Mouse (Mus musculus): ENCODE data around the gene Bola2.
A peak's percentile ranks its signal among the peaks of the same experiment; 100 is the strongest.
"Not testable (repeated sequence)": the region's sequence is repeated elsewhere in the genome, so short reads cannot be mapped to it uniquely, and the experiment has no call there.

Bola2 gene

GRCm38 (mm10) chr7:126688156-126688555, 7.0 kb upstream of the Bola2 start:
- DNase-seq (ENCODE audit: low read depth in 1 of 2, low spot score in 2 of 2) = not testable (repeated sequence)

- DNase-seq (ENCODE audit: low read depth in 1 of 2, low spot score in 2 of 2) = no peak
These were observed 6.2 kb upstream of the Bola2 start for GRCm38 (mm10) chr7:126689021-126689420.

GRCm38 (mm10) chr7:126690737-126691136, 4.5 kb upstream of the Bola2 start:
- no peak for DNase-seq (ENCODE audit: low read depth in 1 of 2, low spot score in 2 of 2)

GRCm38 (mm10) chr7:126691676-126692075, 3.5 kb upstream of the Bola2 start:
- no peak for DNase-seq (ENCODE audit: low read depth in 1 of 2, low spot score in 2 of 2)

- DNase-seq (ENCODE audit: low read depth in 1 of 2, low spot score in 2 of 2) = no peak
These were observed 2.8 kb upstream of the Bola2 start for GRCm38 (mm10) chr7:126692426-126692825.

- peak; percentile 59 to 78 for DNase-seq (ENCODE audit: low read depth in 1 of 2, low spot score in 2 of 2)
These were observed 1.9 kb upstream of the Bola2 start for GRCm38 (mm10) chr7:126693256-126693655.

GRCm38 (mm10) chr7:126693781-126694180, 1.4 kb upstream of the Bola2 start:
- DNase-seq (ENCODE audit: low read depth in 1 of 2, low spot score in 2 of 2) = no peak

- DNase-seq (ENCODE audit: low read depth in 1 of 2, low spot score in 2 of 2) = no peak
These were observed 655 bp upstream of the Bola2 start for GRCm38 (mm10) chr7:126694441-126695051.

GRCm38 (mm10) chr7:126695631-126696207, 518 bp downstream of the Bola2 start, which contains the start of gene Slx1b:
TSS of gene Slx1b (minus strand) at chr7:126695784.
- DNase-seq (ENCODE audit: low read depth in 1 of 2, low spot score in 2 of 2) = peak; percentile 86 to 92

- no peak for DNase-seq (ENCODE audit: low read depth in 1 of 2, low spot score in 2 of 2)
These were observed 1.1 kb downstream of the Bola2 start for GRCm38 (mm10) chr7:126696303-126696702.

GRCm38 (mm10) chr7:126696886-126697285, 1.7 kb downstream of the Bola2 start:
- no peak for DNase-seq (ENCODE audit: low read depth in 1 of 2, low spot score in 2 of 2)

GRCm38 (mm10) chr7:126697838-126698237, 2.6 kb downstream of the Bola2 start:
- no peak for DNase-seq (ENCODE audit: low read depth in 1 of 2, low spot score in 2 of 2)

- no peak for DNase-seq (ENCODE audit: low read depth in 1 of 2, low spot score in 2 of 2)
These were observed 5.1 kb downstream of the Bola2 start for GRCm38 (mm10) chr7:126700063-126701015.

- peak; percentile 73 to 89 for DNase-seq (ENCODE audit: low read depth in 1 of 2, low spot score in 2 of 2)
These were observed 5.9 kb downstream of the Bola2 start for GRCm38 (mm10) chr7:126701070-126701469.

- DNase-seq (ENCODE audit: low read depth in 1 of 2, low spot score in 2 of 2) = no peak
These were observed 6.6 kb downstream of the Bola2 start for GRCm38 (mm10) chr7:126701559-126702357.

- peak in 1 of 2 experiments; percentile 55 for DNase-seq (ENCODE audit: low read depth in 1 of 2, low spot score in 2 of 2)
These were observed 7.2 kb downstream of the Bola2 start for GRCm38 (mm10) chr7:126702358-126702757.

- DNase-seq (ENCODE audit: low read depth in 1 of 2, low spot score in 2 of 2) = no peak
These were observed 7.9 kb downstream of the Bola2 start for GRCm38 (mm10) chr7:126702861-126703756.

- DNase-seq (ENCODE audit: low read depth in 1 of 2, low spot score in 2 of 2) = no peak
These were observed 8.5 kb downstream of the Bola2 start for GRCm38 (mm10) chr7:126703757-126704077.

- peak; percentile 54 to 73 for DNase-seq (ENCODE audit: low read depth in 1 of 2, low spot score in 2 of 2)
These were observed 9.2 kb downstream of the Bola2 start for GRCm38 (mm10) chr7:126704121-126704980.

All from monocyte, adult 2 months (primary cell).